Mouse (Mus musculus) embryo, embryonic 10.5 days (tissue): ENCODE data around the gene Gm20388.

Experiments used
- DNase-seq: peaks from one replicate; pipeline ENCODE4 v3.0.0-alpha.2; 2015; ENCODE audit warnings: low spot score

Gm20388 gene

DNA sequence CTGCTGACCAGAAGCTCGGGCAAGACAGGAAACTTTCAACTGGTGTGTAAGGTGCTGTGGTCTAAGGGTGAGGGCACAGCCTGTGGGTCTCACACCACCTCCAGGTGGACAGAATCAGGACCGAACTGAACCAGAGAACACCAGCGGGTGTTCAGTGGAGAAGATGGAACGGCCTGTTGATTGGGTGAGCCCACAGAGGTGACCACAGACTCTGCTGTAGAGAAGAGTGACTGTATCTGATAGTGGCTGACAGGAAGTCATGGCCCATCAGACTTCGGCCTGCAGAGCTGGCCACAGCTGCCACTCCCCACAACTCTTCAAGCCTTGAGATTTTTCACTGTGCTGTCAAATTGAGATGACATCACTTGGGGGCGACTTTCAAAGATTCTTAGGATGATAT is 3808.6 kb downstream of the Gm20388 start:
- no peak for DNase-seq

DNA sequence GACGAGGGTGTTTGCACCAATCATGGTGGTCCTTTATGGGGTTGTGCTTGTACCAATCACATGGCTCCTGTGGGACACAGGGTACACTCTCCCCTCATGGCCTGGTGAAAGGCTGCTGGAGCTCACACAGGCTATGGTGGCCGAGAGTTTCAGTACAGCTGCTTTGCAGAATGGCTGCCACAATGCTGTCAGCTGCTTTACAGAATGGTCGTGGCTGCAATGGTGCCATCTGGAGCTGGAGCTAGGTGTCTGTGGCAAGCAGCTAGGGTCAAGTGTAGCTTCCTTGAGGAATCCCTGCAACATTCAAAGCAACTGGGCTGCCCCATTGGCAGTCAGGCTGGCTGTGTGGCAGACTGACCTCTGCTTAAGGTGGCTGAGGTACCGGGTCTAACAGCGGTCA is 3809.2 kb downstream of the Gm20388 start:
- no peak for DNase-seq

DNA sequence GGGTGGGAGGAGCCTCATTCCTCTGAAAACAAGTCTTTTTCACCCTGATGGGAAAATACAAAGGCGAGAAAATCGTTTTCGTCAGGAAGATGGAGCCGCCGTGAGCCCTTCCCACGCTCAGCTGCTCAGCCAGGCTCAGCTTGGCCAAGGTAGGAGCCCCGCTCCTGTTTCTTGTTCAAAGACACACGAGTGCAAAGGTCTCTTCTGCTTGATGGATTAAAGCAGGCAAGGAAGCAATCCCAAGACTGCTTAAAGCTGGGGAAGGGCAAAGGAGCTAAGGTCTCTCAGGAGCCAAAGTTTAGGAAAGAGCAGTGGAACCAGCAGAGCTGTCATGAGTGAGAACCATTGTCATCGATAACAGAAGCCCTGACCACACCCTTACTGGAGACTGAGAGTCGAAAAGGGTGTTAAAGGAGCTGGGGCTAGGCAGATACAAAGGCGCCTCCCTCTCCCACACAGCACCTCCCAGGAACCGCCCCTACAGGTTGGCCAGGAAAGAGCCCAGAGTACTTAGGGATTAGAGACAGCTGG is 3809.9 kb downstream of the Gm20388 start:
- DNase-seq = no peak

DNA sequence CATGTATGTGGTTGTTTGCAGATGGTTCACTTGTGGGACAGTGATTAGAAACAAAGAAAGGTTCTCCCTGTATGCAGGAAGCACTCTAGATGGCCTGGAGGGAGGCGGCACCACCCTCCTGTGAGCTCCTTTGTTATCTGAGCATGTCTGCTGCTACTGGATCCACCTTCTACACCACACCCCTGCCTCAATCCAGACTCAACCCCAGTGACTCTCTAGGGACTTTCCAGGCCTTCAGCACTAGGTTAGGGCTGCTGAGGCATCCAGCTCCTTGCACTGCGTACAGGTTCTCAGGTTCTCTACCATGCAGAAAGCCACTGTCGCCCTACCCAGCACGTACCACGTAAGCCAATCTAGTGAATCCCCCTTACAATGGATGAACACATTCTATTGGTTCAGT is 3811.6 kb downstream of the Gm20388 start:
- no peak for DNase-seq

DNA sequence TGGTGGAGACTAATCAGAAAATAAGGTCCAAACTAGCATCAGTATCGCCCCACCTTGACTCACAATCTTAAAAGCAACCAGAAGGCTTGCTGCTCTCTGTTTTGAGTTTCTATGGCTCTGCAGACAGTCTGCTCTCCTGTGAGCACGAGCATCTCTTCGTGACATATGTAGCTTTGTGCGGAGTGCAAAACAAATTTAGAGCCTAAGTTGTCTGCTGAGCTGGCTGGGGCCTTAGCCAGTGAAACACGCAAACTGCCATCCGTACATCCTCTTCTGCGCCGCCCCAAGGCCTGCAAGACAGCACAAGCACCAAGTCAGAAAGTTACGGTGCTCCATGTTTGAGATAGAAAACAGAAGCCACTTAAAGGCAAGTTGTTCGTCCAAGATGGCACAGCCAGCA is 3814.1 kb downstream of the Gm20388 start:
- no peak for DNase-seq

DNA sequence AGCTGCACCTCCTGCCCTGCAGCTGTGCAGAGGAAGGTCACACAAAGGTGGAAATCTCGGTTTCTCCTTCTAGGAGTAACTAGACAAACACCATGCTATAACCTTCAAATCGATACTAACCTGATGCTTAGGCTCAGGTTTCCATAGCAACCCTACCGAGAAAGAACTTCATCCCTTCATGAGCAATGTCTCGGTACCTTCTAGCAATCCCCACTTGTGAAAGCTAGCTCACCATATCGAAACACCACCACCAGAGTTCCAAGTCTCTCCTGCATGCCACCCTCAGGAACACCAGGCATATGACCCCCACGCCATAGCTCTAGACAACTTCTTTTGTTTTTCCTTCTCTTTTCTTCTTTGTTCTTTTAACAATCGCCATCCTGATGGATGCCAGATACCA is 3814.6 kb downstream of the Gm20388 start:
- DNase-seq = no peak

DNA sequence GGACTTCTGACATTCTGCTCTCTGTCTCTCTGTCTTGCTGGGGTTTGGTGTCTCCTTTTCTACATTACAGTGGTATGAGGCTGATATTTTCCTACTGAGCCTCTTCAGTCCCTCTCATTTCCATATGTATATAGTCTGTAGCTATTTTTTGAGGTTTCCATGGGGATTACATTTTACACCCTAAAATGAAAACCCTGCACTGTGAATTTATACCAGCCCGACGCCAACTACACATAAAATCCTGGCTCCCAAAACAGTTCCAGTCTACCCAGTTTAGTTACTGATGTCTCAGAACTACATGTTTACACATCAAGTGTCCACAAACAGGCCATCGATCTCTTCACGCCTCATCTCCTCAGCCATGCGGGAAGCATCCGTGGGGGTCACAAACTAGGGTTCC is 3816.1 kb downstream of the Gm20388 start:
- no peak for DNase-seq

DNA sequence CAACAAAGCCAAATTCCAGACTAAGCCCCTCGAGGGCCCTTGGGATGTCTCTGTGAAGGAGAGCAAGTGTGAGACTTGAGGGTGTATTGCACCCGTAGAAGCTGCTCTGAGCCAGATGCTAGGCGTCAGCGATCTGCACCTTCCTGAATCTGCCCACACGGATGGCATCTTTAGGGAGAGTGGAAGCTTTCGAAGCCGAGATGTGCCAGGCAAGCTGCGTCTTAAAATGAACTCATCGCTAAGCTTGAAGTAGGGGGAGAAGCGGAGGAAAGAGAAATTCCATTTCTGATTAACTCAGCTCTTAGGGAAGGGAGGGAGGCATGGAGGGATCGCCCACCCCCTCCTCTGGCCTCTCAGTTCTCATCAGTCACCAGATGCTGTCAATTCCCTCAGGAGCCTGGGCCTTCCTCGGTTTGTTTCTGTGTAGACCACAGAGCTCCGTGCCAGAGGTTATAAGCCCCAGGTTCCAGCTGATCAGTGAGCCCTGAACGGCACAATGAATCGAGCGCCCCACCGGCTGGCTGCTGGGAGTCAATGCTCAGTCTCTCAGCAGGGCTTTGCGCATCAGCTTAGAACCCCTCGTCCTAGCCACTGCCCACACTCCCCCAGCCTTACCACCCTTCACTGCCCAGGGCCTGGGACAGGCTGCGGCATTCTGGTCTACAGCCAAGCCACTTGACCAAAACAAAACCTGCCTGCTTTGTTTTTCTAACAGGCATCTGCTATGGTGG is 3818.6 kb downstream of the Gm20388 start:
- peak; percentile 70 for DNase-seq

DNA sequence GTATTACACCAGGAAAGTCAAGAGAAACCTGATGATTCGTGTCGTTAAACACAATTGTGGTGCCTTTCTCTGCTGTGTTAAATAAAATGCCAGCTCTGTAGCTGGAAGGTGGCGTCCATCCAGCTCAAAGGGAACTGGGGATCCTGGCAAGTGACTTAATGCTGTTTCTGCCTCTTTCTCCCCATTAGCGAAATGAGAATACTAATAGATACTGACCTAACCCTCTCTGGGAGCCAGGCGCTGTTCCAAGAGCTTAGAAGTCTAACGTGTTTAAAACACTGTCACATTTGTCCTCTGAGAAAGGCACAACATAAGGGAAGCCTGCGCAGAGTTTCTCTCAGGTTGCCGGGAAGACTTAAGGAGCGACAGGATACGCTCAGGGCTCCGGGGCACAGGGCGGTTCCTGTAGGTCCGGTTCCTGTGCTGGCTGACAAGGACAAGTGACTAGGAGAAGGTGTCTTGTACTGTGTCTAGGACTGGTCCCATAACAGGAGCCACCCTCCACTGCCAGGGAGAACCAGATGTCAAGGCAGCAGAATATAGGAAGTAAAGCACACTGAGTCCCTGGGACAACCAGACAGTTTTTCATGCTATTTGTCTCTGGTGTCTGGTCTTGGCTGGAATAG is 3819.3 kb downstream of the Gm20388 start:
- DNase-seq = no peak

DNA sequence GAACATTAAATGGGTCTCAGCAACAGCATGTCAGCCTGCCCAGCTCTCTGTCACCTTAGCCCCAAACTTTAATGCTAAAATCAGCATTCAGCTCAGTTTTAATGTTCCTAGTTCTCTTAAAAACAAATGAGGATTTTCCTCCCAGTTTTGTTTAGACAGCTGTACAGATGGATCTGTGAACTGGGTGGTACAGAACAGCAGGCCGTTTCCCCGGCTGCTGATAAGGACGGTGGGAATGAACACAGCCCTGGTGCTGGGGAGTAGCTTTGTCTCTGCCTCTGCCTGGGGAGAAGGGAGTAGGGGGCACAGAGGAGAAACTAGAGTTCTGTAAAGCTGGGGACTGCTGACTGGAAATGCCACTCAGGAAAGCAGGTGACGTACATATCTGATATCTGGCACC is 3821.7 kb downstream of the Gm20388 start:
- peak; percentile 41 for DNase-seq

DNA sequence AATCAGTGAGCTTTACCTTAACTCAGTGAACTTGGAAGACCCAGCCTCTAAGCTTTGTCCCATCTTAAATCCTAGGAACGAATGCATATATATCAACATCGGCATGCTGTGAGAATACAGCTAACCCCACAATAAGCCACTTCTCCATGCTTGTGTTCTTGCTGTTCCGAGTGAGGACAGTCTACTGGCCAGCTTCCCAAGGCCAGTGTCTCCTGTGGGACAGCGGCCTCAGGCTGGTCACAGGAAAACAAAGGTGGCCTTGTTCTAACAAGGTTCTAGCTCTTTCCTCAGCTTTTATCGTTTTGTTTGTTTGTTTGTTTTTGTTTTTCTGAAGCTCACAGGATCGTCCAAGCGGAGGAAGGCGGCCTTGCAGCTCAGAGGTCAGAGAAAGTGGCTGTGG is 3823.8 kb downstream of the Gm20388 start:
- no peak for DNase-seq

DNA sequence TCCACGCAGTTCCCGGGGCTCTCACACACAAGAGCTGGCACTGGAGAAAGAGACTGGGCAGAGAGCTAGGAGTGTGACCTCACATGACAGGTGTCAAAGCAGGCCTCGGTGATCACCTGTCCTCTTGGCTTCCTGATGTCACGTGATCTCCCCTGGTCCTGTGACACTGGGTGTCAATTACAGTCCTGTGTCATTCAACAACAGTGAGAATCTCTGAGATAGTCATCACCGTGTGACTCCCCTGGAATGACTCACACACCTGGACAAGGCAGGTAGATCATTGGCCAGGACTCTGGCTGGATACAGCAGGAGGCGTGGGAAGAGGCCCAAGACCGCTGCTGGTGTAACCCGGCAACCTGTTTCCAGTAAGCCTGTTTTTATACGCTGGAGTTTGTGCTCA is 3826.3 kb downstream of the Gm20388 start:
- no peak for DNase-seq

DNA sequence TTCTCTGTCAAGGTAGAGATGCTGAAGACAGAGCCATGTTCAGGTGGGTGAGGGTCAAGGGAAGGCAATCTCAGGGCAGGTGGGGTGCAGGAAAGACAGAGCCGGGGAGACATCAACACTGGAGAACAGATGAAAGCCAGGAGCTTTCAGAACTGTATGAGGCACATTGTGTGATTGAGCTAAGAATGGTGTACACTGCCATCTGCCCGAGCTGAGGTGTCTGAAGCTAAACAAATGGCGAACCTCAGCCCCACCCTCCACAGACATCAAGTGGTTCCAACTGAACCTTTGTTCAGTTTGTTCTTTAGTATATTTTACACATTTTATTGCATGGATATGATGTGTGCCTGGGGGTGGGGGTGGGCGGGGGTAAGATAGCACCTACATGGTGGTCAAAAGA is 3829.6 kb downstream of the Gm20388 start:
- DNase-seq = no peak

DNA sequence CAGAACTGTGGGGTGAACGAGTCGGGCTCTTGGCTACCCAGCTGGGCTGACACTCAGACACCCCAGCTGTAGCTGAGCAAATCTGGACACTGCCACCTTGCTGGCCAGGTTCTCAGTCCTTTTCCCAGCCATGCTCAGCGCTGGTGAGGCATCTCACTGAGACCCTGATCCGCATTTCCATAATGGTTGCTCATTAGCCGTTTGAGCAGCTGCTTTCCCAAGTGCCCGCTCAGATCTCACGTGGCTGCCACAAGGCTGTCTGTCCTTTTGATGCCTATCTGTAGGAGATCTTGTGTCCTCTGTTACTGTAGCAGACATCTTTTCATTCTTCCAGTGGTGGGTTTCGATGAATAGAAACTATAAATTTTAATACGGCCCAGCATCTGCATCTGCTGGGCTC is 3830.6 kb downstream of the Gm20388 start:
- DNase-seq = no peak

DNA sequence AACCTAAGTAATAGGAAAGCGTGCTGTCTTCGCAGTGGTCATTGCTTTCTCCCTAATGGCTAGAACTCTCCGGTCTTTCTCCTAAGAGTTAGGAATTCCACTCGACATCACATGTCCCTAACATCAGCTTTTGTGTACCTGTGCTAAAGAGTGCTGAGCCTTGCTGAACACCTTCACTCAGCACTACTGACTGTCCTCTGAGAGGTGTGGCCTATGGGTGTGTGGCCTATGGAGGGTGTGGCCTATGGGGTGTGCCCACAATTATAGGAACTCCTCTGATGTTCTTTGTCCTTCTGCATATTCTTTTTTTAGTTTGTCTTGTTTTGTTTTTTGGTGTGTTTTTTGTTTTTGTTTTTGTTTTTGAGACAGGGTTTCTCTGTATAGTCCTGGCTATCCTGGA is 3835.8 kb downstream of the Gm20388 start:
- no peak for DNase-seq

DNA sequence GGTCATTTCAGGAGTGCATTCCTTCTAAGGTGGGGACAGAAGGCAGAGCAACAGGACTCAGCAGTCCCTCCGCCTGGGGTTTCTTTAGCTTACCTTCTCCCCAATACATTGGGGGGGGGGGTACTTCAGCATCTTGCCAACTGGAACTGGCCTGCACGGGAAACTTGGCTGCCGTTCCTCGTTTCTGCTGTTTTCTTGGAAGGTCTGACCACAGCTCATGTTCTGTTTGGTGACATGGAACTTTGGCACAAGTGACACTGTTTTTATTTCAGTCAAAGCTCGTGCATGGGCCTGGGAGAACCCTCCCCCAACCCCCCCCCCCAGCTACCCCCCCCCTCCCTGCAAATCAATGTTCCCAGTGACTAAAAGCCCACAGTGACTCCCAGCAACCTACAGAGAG is 3837.1 kb downstream of the Gm20388 start:
- no peak for DNase-seq

DNA sequence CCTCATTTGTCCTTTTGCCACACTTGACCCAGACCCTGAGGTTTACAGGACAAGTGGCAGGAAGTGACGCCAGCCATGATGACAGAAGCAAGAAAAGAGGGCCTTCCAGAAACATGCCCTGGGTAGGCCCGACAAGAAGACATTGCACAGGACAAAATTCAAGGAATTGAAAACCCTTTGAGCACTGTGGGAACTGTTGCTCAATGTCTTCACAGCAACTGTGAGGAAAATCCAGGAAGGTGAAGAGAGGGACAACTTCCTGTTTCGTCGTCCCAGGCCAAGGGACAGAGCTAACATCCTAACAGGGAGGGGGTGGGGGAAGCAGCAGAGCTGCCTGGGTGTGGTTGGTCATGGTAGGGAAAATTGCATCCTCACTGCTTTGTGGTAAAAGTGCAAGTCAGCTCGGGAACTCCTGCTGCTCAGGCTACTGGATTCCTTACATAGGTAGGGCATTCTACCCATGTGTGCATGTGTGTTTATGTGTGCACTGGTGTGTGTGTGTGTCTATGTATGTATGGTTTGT is 3839.6 kb downstream of the Gm20388 start:
- DNase-seq = no peak

DNA sequence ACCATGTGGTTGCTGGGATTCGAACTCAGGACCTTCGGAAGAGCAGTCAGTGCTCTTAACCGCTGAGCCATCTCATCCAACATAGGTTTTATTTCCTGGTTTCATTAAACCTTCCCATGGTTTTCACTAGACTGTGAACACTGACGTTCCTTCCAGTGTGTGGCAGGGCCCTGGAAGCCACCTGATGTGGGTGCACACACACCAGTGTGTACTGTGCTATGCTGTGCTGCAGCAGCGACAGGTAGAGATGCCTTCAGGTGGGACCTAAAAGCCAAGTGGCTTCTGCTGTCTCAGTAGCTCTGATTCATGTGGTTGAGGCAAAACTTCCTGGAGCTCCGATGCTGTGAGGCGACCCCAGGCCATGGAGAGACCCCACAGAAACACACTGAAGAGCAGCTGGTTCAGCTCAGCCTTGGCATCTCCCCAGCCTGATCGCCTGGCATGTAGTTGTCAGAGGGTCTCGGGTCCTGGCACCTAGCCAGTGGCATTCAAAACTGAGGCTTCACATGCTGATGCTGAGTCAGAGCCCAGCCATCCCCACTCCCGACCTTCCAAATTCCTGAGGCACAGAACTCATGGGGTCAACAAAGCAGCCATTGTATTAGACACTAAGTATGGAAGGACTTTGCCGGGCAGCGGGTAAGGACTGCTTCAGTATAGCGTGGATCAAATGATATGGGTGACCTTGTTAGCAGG is 3842.3 kb downstream of the Gm20388 start:
- peak; percentile 70 for DNase-seq

DNA sequence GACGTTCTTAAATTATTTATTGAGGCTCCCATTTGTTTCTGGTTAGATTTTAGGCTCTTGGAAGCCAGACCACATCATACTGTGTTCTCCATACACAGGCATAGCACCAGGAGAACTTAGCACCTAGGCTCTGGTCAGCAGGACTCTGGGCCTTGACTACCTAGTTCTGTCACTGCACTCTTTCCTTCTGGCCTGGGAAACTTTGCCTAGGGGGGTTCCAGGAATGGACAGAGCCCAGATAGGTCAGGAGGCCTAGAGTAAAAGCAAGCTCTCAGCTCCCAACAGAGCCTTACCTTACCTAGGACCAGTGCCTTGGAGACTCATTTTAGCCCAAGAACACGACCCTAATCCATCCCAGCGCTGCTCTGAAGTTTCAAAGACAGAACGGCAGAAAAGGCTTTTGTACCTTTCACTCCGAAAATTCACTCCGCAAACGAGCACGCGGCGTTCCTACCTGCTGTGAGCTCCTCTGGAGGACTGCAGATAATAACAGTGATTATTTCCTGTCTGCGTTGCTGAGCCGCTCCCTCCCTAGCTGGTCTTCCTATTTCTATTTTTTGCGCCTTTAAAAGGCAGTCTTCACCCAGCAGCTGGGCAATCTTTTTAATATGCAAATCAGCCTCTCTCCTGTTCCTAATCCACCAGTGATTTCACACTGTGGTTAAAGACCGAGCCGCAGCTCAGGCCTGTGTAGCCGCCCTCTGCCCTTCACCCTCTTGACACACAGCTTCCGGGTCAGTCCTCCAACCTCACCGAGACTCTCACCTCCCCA is 3843.1 kb downstream of the Gm20388 start:
- peak; percentile 45 for DNase-seq

DNA sequence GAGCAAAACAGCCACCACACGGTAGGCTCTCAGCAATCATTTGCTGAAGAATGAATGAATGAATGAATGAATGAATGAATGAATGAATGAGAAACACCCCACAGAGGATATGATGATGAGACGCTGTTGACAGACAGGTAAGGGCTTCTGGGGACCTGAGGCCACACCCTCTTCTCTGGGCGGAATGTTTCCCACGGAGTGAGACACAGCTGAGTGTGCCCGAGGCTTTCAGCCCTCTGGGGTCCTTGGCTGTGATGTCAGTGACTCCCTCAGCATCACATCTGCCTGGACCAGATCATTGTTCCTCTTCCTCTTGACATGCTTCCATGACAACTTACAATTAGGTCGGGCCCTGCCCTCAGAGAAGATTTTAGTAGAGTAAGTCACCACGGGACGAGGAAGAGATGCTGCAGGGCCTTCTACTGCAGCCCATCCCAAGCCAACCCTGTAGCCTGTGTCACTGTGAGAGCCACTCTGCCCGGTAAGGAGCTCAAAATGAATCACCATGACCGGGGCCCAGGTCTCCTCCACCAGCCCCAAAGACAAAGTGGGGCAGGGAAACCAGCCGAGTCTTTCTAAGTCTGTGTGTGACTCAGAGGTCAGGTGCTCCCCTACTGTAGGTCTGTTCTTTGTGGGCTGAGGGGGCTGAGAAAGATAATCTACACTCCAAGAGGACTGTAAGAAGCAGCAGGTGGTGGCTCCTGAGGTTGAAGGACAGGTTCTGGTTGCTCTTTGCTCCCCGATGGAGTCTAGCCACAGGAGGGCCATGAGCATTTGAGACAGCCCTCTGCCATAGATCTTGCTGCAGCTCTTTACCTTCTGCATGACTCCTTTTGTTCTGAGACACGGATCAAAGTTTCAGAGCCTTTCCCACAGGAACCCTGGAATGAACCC is 3844.1 kb downstream of the Gm20388 start:
- no peak for DNase-seq

DNA sequence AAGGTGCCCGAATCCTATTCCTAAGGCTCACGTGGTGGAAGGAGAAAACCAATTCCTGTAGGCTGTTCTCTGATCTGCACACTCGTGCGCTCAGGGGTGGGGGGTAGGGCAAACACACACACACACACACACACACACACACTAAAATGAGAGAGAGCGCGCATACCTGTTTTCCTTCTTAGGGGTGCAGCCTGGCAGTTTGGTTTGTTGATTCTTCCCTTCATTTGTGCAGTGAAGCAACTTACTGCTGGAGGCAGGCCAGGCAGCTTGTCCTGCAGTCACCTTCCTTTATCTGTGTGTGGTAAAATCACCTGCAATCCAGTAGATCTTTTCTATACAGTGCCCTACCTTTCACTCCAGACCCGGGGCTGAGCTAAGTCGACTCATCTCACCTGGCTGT is 3846.3 kb downstream of the Gm20388 start:
- DNase-seq = no peak
